Mouse (Mus musculus) cerebellum, adult 18-20 months (tissue): ENCODE data around the gene Adipoq.
"Not testable (repeated sequence)": the region's sequence is repeated elsewhere in the genome, so short reads cannot be mapped to it uniquely, and the experiment has no call there.

Experiments used
- DNase-seq, 2 experiments: peaks; one replicate each; pipeline ENCODE4 v3.0.0; 2021

Adipoq gene

GRCm38 (mm10) chr16:23165441-23165840 lies 19.1 kb downstream of the Adipoq start:
- no peak for DNase-seq

DNA sequence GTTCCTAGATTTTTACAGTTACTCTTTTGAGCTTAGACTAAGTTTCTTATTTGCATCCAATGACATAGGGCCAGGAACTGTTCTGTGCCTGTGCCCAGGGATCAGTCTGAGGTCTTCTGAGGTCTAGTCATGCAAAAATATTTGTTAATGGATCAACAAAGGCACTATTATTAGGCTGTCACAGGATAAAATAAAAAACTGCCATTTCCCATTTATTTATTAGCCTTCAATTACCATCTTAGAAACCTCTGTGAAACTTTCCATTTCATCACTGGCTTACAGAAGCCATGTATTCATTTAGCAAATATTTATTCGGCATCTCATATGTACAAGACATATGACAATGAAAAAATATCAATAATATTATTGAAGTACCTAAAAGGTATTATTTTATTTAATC lies 20.3 kb downstream of the Adipoq start:
- no peak for DNase-seq

DNA sequence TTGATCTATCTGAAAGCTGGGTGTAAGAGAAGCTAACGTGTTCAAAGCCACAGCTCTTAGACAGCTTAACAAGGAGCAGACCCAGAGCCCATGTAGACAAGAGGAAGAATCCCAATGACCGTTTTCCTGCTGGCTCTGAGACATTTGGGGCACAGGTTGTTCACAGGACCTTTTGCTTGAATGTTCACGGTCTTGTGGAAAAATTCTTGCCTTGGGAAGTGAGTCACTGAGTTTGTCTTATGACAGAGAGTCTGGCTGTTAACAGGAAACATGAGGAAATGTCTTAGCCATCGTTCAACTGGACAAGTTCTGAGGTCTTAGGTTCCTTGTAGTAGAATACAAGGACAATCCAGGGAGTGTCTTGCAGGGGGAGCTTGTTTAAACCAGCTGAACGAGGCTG lies 20.7 kb downstream of the Adipoq start:
- no peak for DNase-seq

GRCm38 (mm10) chr16:23170813-23171212 lies 24.5 kb downstream of the Adipoq start:
- DNase-seq: no peak

- no peak for DNase-seq
Measured at GRCm38 (mm10) chr16:23173904-23174303, 27.6 kb downstream of the Adipoq start.

DNA sequence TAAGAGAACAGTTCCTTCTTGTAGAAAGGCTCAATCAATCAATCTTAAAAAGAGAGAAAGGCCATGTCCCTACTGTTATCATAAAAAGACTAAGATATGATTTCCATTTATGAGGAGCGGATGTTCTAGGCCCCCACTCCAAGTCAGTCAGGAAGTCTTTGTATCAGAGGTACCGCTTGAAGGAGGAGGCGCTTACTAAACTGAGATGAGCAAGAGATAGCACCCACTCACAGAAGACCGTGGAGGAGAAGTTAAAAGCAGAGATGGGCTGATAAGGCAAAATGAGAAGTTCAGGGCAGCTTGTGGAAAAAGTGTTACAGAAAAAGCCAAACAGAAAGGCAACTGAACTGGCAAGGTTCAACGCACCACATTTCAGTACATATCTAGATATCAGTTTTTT lies 28.5 kb downstream of the Adipoq start:
- no peak for DNase-seq

DNA sequence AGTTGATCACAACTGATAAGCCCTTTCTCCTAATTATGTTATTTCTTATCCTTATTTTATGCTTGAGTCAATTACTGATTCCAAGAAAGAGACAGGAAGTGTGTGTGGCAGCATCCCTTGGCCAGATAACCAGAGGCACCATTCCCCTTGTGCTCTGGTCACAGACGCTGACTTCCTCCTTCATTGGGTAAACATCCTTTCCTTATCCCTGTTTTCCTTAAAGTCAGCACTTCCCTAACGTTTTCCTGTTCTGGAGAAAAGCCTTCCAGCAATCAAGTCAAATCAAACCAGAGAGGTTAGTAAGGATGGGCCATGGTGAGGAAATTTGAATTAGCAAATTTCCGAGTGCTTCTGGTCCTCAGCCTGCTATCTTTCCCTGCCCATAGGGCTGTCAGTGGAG lies 29.6 kb downstream of the Adipoq start:
- no peak for DNase-seq

- no peak for DNase-seq
Measured at GRCm38 (mm10) chr16:23177856-23178255, 31.5 kb downstream of the Adipoq start.

DNA sequence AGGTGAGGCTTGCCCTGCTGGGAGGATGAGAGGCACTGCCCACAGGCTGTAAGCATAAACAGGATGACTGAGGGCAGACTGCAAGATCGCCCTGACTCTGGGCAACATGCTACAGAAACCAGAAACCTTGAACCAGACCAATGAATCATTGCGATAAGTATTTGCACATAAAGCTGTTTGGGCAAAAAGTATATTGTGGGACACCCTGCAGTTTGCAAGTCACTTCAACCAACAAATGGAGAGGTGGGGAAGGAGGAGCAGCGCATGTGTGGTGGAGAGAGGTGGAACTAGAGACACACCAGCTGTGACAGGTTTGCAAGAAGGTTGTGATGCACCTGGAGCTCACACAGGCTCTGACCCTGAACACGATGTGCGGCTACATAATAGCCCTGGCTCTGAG lies 32.5 kb downstream of the Adipoq start:
- no peak for DNase-seq

GRCm38 (mm10) chr16:23179436-23179835 lies 33.1 kb downstream of the Adipoq start:
- not testable (repeated sequence) for DNase-seq

DNA sequence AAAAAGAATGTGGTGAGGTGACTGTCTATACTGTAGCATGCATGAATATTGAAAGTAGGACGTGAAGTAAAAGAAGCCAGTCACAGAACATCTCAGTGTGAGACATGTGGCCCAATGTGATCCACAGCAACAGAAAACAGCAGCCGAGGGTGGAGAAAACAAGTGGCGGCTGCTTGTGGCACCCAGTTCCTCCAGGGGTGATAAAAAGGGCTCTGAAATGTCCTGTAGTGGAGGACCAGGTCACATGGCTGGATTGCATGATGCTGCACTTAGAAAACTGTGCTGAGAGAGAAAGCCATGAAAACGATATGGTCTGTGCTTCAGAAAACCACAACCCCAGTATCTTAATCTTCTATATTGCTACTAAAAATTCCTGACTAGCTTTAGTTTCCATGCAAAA lies 34.7 kb downstream of the Adipoq start:
- no peak for DNase-seq

- DNase-seq: no peak
Measured at GRCm38 (mm10) chr16:23181487-23181886, 35.2 kb downstream of the Adipoq start.

DNA sequence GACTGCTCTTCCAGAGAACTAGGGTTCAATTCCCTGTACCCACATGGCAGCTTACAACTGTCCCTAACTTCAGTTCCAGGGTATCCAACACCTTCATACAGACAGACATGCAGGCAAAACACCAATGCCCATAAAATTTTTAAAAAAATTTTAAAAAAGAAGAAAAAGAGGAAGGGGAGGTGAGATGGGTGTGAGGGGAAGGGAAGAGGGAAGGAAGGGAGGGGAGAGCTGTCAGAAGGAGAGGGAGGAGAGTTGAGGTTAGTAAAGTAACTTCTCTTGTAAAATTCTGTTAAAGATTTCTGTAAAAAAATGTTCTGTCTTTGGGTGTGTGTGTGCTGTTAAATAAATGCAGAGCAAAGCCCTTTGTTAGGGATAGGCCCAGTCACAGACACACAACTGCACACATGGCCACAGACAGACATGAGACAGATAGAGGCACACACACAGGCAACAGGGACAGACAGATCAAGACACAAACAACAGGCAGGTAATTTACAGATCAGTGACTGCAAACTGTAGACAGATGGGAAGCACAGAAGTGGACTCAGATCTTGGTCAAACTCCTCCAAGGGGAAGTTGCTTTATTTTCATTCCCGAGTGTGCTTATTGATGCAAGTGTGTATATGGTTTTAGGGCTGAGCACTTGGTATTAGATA lies 35.7 kb downstream of the Adipoq start:
- no peak for DNase-seq

DNA sequence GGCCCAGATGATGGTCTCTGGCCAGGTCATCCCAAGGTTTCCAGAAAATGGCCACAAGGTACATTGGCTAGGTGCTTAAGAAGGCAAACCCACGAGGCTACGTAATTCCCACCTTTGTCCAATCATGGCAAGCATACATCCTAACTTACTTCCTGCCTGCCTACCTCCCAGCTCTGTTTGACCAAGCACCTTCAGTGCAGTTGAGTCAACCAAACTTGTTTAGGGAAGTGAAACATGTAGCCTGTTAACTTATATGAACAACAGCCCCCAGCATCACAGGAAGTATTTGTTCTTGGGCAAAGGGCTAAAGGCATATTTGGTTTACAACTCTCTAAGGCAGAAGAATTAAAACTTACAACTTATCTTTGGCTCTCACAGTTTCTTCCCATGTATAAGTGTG lies 39.5 kb downstream of the Adipoq start:
- DNase-seq: no peak

- no peak for DNase-seq
Measured at GRCm38 (mm10) chr16:23186418-23186817, 40.1 kb downstream of the Adipoq start.

DNA sequence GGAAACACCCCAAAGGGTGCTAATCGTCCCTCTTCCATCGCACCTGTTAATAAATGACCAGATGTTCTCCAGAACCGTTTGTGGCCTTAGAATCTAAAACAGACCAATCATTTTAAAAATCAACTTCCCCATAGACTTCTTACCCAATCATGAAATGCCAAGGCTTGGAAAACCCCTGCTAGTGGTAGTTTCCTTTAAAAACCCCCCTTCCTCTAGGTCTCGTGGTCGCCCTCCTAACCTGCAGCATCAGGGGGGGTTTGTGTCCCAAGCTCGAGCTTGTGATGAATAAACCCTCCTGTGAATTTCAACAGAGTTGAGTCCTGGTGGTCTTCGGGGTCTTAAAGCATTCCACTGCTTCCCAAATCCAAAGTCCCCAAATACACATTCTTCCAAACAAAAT lies 41.6 kb downstream of the Adipoq start:
- DNase-seq: no peak

- DNase-seq: no peak
Measured at GRCm38 (mm10) chr16:23189612-23190011, 43.3 kb downstream of the Adipoq start.

DNA sequence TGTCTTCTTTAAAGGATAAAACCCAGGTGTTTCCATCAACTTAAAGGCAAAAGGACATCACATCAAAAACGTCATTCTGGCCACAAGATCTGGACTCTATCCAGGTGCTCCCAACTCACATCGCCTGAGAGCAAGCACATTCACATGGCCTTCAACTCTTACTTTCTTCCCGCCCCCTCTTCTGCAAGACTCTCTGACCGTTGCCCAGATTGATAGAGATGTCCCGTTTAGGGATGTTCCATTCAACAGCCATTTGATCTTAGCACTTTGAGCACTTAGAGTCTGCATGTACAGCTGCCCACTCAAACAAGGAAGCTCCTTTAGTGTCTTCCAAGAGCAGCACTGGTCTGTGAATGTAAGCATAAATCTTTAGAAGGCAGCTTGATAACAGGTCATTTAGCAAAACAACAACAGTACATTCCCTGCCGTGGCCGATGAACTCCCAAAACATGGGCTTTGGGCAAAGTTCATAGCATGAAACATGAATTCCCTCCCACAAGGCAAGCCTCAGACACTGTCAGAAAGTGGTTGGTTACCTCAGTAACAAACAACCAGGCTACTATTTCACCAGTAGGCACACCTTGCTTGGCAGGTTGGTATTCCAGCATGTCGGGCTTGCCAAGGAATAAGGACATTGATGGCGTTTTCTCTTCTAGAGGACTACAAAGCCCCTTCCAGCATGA lies 45.4 kb downstream of the Adipoq start:
- no peak for DNase-seq

- no peak for DNase-seq
Measured at GRCm38 (mm10) chr16:23195618-23196017, 49.3 kb downstream of the Adipoq start.

GRCm38 (mm10) chr16:23196296-23196695 lies 50.0 kb downstream of the Adipoq start:
- no peak for DNase-seq

GRCm38 (mm10) chr16:23196791-23197190 lies 50.5 kb downstream of the Adipoq start:
- DNase-seq: no peak

DNA sequence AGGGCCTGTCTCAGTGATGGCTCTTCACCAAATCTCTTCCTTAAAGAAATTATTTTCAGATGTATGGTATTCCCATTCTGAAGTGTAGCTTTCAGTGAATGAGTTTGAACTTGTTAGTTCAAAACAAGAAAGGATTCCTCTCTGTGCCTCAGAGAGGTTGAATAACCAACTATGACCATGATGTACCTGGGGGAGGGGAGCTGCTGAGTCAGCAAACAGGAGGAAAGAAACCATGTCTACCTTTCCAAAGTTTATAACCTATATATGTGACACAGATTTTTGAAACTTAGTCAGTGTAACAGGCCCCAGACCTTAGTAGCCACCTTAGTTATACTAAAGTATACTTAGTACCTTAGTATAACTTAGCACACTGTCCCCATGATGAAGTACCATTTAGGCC lies 55.2 kb downstream of the Adipoq start:
- no peak for DNase-seq
